Mouse (Mus musculus): Measurements from ENCODE around the gene Rnase2b. TPM values are rescaled to one million over a fixed set of nuclear protein-coding genes. Genes with fewer than 3 reads are reported as not detected.

Rnase2b gene
- polyA plus RNA-seq, 1 experiment from 2014 or later: not detected

GRCm38 (mm10) chr14:51200054-51200453 lies 38.0 kb downstream of the Rnase2b start:
- H3K4me1 ChIP-seq (ENCODE audit: control insufficient read depth, insufficient read depth, low read length): no peaks in the 10 kb centered on the region
- DNase-seq (no peak), ATAC-seq (ENCODE audit: low FRiP score, low TSS enrichment) (no peak)
- no peak overlapping the region for H3K4me3 ChIP-seq (replicated peaks; ENCODE audit: low read depth, low read length)
- H3K27me3 ChIP-seq (ENCODE audit: control insufficient read depth, insufficient read depth, low read length): no peaks in the 10 kb centered on the region
- no peak overlapping the region for H3K27ac ChIP-seq (replicated peaks; ENCODE audit: low read depth, low read length)
- no peak overlapping the region for H3K4me2 ChIP-seq (ENCODE audit: low read length)
- no peaks in the 10 kb centered on the region for H3K9me3 ChIP-seq (ENCODE audit: control insufficient read depth, low read length)
- no peaks in the 10 kb centered on the region for H3K36me3 ChIP-seq (ENCODE audit: control insufficient read depth, insufficient read depth, low read length)
- H3K9ac ChIP-seq (replicated peaks; ENCODE audit: low read length): no peak overlapping the region
- 87% methylated on average over 2 of the region's 2 CpGs for WGBS

GRCm38 (mm10) chr14:51200466-51200865 lies 38.4 kb downstream of the Rnase2b start:
- no peaks in the 10 kb centered on the region for H3K36me3 ChIP-seq (ENCODE audit: control insufficient read depth, insufficient read depth, low read length)
- H3K4me1 ChIP-seq (ENCODE audit: control insufficient read depth, insufficient read depth, low read length): no peaks in the 10 kb centered on the region
- H3K9me3 ChIP-seq (ENCODE audit: control insufficient read depth, low read length): no peaks in the 10 kb centered on the region
- no peak overlapping the region for H3K27ac ChIP-seq (replicated peaks; ENCODE audit: low read depth, low read length)
- DNase-seq: no peak
- H3K4me3 ChIP-seq (replicated peaks; ENCODE audit: low read depth, low read length): no peak overlapping the region
- no peak overlapping the region for H3K4me2 ChIP-seq (ENCODE audit: low read length)
- WGBS: 95% methylated on average over 2 of the region's 2 CpGs
- H3K27me3 ChIP-seq (ENCODE audit: control insufficient read depth, insufficient read depth, low read length): no peaks in the 10 kb centered on the region
- ATAC-seq (ENCODE audit: low FRiP score, low TSS enrichment): no peak
- H3K9ac ChIP-seq (replicated peaks; ENCODE audit: low read length): no peak overlapping the region

GRCm38 (mm10) chr14:51203115-51203514 lies 41.1 kb downstream of the Rnase2b start, which contains the start of gene Ear14:
Ear14 (plus strand) TSS chr14:51203391.
- no peak within 1 kb of the TSS for H3K27ac ChIP-seq (replicated peaks; ENCODE audit: low read depth, low read length)
- H3K9ac ChIP-seq (replicated peaks; ENCODE audit: low read length): no peak within 1 kb of the TSS
- H3K36me3 ChIP-seq (ENCODE audit: control insufficient read depth, insufficient read depth, low read length): no peaks in the 10 kb centered on the region
- no peak for ATAC-seq (ENCODE audit: low FRiP score, low TSS enrichment)
- DNase-seq: no peak
- 89% methylated on average over 2 of the region's 2 CpGs for WGBS
- H3K4me1 ChIP-seq (ENCODE audit: control insufficient read depth, insufficient read depth, low read length): no peaks in the 10 kb centered on the region
- no peak within 1 kb of the TSS for H3K4me2 ChIP-seq (ENCODE audit: low read length)
- H3K27me3 ChIP-seq (ENCODE audit: control insufficient read depth, insufficient read depth, low read length): no peaks in the 10 kb centered on the region
- H3K9me3 ChIP-seq (ENCODE audit: control insufficient read depth, low read length): no peaks in the 10 kb centered on the region
- no peak within 1 kb of the TSS for H3K4me3 ChIP-seq (replicated peaks; ENCODE audit: low read depth, low read length)

Other genes starting within 250 kb of the Rnase2b start
- gene Osgep, start 237.4 kb upstream of the Rnase2b start, polyA plus RNA-seq (2014; fragmentation: Nextera tagmentation; extraction: Ambion mirVana): 110 and 116 TPM in 2 replicates
- 223 and 227 TPM in 2 replicates for gene Apex1, start 237.3 kb upstream of the Rnase2b start, polyA plus RNA-seq (2014; fragmentation: Nextera tagmentation; extraction: Ambion mirVana)
- gene Pip4p1, start 231.4 kb upstream of the Rnase2b start, polyA plus RNA-seq (2014; fragmentation: Nextera tagmentation; extraction: Ambion mirVana): 90.3 and 119 TPM in 2 replicates
- gene Pnp, start 231.2 kb upstream of the Rnase2b start, polyA plus RNA-seq (2014; fragmentation: Nextera tagmentation; extraction: Ambion mirVana): 15.7 and 24.6 TPM in 2 replicates
- gene Gm49342, start 217.7 kb upstream of the Rnase2b start, polyA plus RNA-seq (2014; fragmentation: Nextera tagmentation; extraction: Ambion mirVana): 0.95 TPM in 1 of 2 replicates, not detected in the other
- gene Pnp2, start 206.3 kb upstream of the Rnase2b start, polyA plus RNA-seq (2014; fragmentation: Nextera tagmentation; extraction: Ambion mirVana): 0.19 and 0.50 TPM in 2 replicates
- gene Rnase10, start 154.5 kb upstream of the Rnase2b start, polyA plus RNA-seq (2014; fragmentation: Nextera tagmentation; extraction: Ambion mirVana): not detected in 2 replicates
- not detected in 2 replicates for gene Rnase9, start 120.4 kb upstream of the Rnase2b start, polyA plus RNA-seq (2014; fragmentation: Nextera tagmentation; extraction: Ambion mirVana)
- gene Rnase11, start 112.1 kb upstream of the Rnase2b start, polyA plus RNA-seq (2014; fragmentation: Nextera tagmentation; extraction: Ambion mirVana): not detected in 2 replicates
- gene Rnase12, start 104.6 kb upstream of the Rnase2b start, polyA plus RNA-seq (2014; fragmentation: Nextera tagmentation; extraction: Ambion mirVana): 0.34 and 0.59 TPM in 2 replicates
- gene Olfr750, start 87.8 kb upstream of the Rnase2b start, polyA plus RNA-seq (2014; fragmentation: Nextera tagmentation; extraction: Ambion mirVana): 0.11 TPM in 1 of 2 replicates, not detected in the other
- 9.6 and 12.7 TPM in 2 replicates for gene Rnase4, start 71.2 kb upstream of the Rnase2b start, polyA plus RNA-seq (2014; fragmentation: Nextera tagmentation; extraction: Ambion mirVana)
- 1.5 and 2.7 TPM in 2 replicates for gene Ang, start 71.1 kb upstream of the Rnase2b start, polyA plus RNA-seq (2014; fragmentation: Nextera tagmentation; extraction: Ambion mirVana)
- gene Eddm3b, start 47.8 kb upstream of the Rnase2b start, polyA plus RNA-seq (2014; fragmentation: Nextera tagmentation; extraction: Ambion mirVana): not detected in 2 replicates
- gene Rnase6, start 38.4 kb upstream of the Rnase2b start, polyA plus RNA-seq (2014; fragmentation: Nextera tagmentation; extraction: Ambion mirVana): 1.1 TPM in 1 of 2 replicates, not detected in the other
- gene Rnase1, start 15.5 kb upstream of the Rnase2b start, polyA plus RNA-seq (2014; fragmentation: Nextera tagmentation; extraction: Ambion mirVana): 0.23 TPM in 1 of 2 replicates, not detected in the other
- gene Ang2, start 36.9 kb downstream of the Rnase2b start, polyA plus RNA-seq (2014; fragmentation: Nextera tagmentation; extraction: Ambion mirVana): not detected in 2 replicates
- not detected in 2 replicates for gene Ear14, start 41.1 kb downstream of the Rnase2b start, polyA plus RNA-seq (2014; fragmentation: Nextera tagmentation; extraction: Ambion mirVana)
- gene Rnase2a, start 93.9 kb downstream of the Rnase2b start, polyA plus RNA-seq (2014; fragmentation: Nextera tagmentation; extraction: Ambion mirVana): not detected in 2 replicates
- gene Gm7247, start 199.5 kb downstream of the Rnase2b start, polyA plus RNA-seq (2014; fragmentation: Nextera tagmentation; extraction: Ambion mirVana): not detected in 2 replicates
- not detected in 2 replicates for gene Vmn2r88, start 248.6 kb downstream of the Rnase2b start, polyA plus RNA-seq (2014; fragmentation: Nextera tagmentation; extraction: Ambion mirVana)

All from midbrain, embryonic 14.5 days (tissue).